Comparison of ENCODE assay signal across 27 mouse cellular contexts in genomic region chr1:138626288-138626687, GRCm38 (mm10).
"Had no signal": no experiment of that assay in that cellular context is flagged by ENCODE, and none has a peak within 500 bp of the region (broad histone marks: within the 10 kb centered on the region; RNA-seq: fewer than 3 reads in every experiment).

No protein-coding gene starts in this region.

- H3K4me3 ChIP-seq: gastrocnemius, adult 2 months; heart, adult 2 months; heart, embryonic 13.5 days; heart, embryonic 15.5 days; hindbrain, embryonic 13.5 days; hindbrain, embryonic 15.5 days; kidney, embryonic 15.5 days; left cerebral cortex, adult 2 months; limb, embryonic 10.5 days; limb, embryonic 12.5 days had no signal

- H3K9ac ChIP-seq: heart, embryonic 13.5 days; heart, embryonic 15.5 days; hindbrain, embryonic 13.5 days; hindbrain, embryonic 15.5 days; kidney, embryonic 15.5 days; limb, embryonic 12.5 days; liver, embryonic 14.5 days had no signal

- H3K27me3 ChIP-seq: heart, embryonic 13.5 days; heart, embryonic 15.5 days; hindbrain, embryonic 13.5 days; hindbrain, embryonic 15.5 days; kidney, embryonic 15.5 days; limb, embryonic 12.5 days had no signal

- H3K9me3 ChIP-seq: heart, embryonic 13.5 days; heart, embryonic 15.5 days; hindbrain, embryonic 13.5 days; hindbrain, embryonic 15.5 days; kidney, embryonic 15.5 days; limb, embryonic 10.5 days; limb, embryonic 12.5 days had no signal

- ATAC-seq: hindbrain, postnatal 0 days; intestine, embryonic 16.5 days had no signal

- H3K4me2 ChIP-seq: heart, embryonic 11.5 days; heart, embryonic 13.5 days; heart, embryonic 15.5 days; hindbrain, embryonic 13.5 days; hindbrain, embryonic 15.5 days; kidney, embryonic 15.5 days; limb, embryonic 12.5 days; liver, embryonic 11.5 days had no signal

- DNase-seq: gastrocnemius, adult 2 months; gastrocnemius, postnatal 10 days; gastrocnemius, postnatal 36 days; heart, adult 11 months; heart, adult 2 months; heart, postnatal 14 days; heart, postnatal 36 days; kidney, adult 11 months; kidney, adult 2 months; kidney, adult 9 months; kidney, postnatal 14 days; kidney, postnatal 36 days; layer of hippocampus, adult 9-11 months had no signal

- H3K27ac ChIP-seq: gastrocnemius, adult 2 months; heart, adult 2 months; heart, embryonic 13.5 days; heart, embryonic 15.5 days; hindbrain, embryonic 13.5 days; hindbrain, embryonic 15.5 days; hindbrain, postnatal 0 days; kidney, embryonic 15.5 days; kidney, postnatal 0 days; left cerebral cortex, adult 2 months; limb, embryonic 10.5 days; limb, embryonic 12.5 days; liver, embryonic 14.5 days had no signal

- H3K36me3 ChIP-seq: heart, embryonic 13.5 days; heart, embryonic 15.5 days; hindbrain, embryonic 13.5 days; hindbrain, embryonic 15.5 days; kidney, embryonic 15.5 days; limb, embryonic 10.5 days; limb, embryonic 12.5 days had no signal

- H3K4me1 ChIP-seq: heart, embryonic 15.5 days; hindbrain, embryonic 13.5 days; hindbrain, embryonic 15.5 days; kidney, embryonic 15.5 days; limb, embryonic 10.5 days had no signal
